Mouse (Mus musculus) ES-Bruce4 (cell line): ENCODE measurements around the gene Hist1h2bk.

Experiments used
- CTCF ChIP-seq: IDR thresholded peaks from one replicate; pipeline ENCODE4 v1.8.1; 2011; ENCODE audit warnings: low read depth, low read length
- EP300 ChIP-seq: IDR thresholded peaks from 2 replicates; pipeline ENCODE4 v1.6.1; 2011; ENCODE audit warnings: low read depth, low read length; ENCODE audit not compliant: insufficient read depth
- POLR2A ChIP-seq: IDR thresholded peaks from one replicate; pipeline ENCODE4 v1.8.1; 2011; ENCODE audit warnings: low read length; ENCODE audit not compliant: insufficient read depth

- TF ChIP-seq POLR2A, result no peak
- no peak for TF ChIP-seq CTCF
- no peak for TF ChIP-seq EP300
Measured at GRCm38 (mm10) chr13:22026058-22027031, 9.3 kb upstream of the Hist1h2bk start.
